Mouse (Mus musculus) embryonic fibroblast, embryonic 13.5 days (primary cell): ENCODE data around the gene Med31.

Source experiments
- CTCF ChIP-seq: IDR thresholded peaks from 2 replicates; pipeline ENCODE4 v1.5.1; 2011; ENCODE audit warnings: mild to moderate bottlenecking, control low read depth, low read length, moderate library complexity, borderline replicate concordance; ENCODE audit not compliant: insufficient read depth
- POLR2A ChIP-seq: IDR thresholded peaks from 2 replicates; pipeline ENCODE4 v1.6.1; 2011; ENCODE audit warnings: low read depth, mild to moderate bottlenecking, control low read depth, low read length, moderate library complexity

DNA sequence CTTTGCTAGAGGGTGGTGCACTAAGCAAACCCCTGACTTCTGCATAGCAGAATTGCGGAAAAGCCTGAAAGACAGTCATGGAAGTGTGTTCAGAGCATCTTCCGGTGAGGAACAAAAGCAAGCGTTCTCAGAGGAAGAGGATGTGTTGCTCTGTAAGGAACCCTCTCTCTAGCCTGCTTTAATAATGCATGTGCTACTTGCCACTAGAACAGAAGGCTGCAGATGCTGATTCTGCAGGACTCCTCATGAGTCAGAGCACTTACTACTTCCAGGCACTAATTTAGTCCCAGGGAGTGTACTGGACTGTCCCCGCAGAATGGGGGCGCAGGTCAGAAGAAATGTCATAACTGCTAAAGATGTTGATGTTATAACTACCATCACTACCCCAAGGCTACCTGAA is 1.7 kb upstream of the Med31 start:
- TF ChIP-seq POLR2A (no peak), CTCF (no peak)
